Mouse (Mus musculus): ENCODE results near the gene Six2. TPM values are rescaled to one million over a fixed set of nuclear protein-coding genes. Genes with fewer than 3 reads are reported as not detected.
A peak's percentile ranks its signal among the peaks of the same experiment; 100 is the strongest.

Six2 gene
- total and polyA plus RNA-seq, 2 experiments from 2014 or later, result 0.08 to 0.10 TPM

GRCm38 (mm10) chr17:85664618-85665320, 23.3 kb downstream of the Six2 start:
- ATAC-seq (ENCODE audit: insufficient read depth, low read depth), result peak; percentile 81
- Histone ChIP-seq H3K4me3 (ENCODE audit: low read depth, low read length) (peak overlapping the region; percentile 27), H3K4me1 (ENCODE audit: control insufficient read depth, insufficient read depth) (no peaks in the 10 kb centered on the region), H3K36me3 (replicated peaks; ENCODE audit: control insufficient read depth, insufficient read depth, low read length) (no peaks in the 10 kb centered on the region), H3K27me3 (ENCODE audit: control insufficient read depth, insufficient read depth, low read length) (peaks cover 45% of the 10 kb centered on the region), H3K27ac (ENCODE audit: low read depth) (no peak overlapping the region), H3K4me2 (ENCODE audit: low read depth, low read length) (peak overlapping the region; percentile 48), H3K9me3 (replicated peaks; ENCODE audit: control insufficient read depth, low read length) (no peaks in the 10 kb centered on the region), H3K9ac (replicated peaks; ENCODE audit: low read depth, low read length) (no peak overlapping the region)
- 2% methylated on average over 20 of the region's 20 CpGs for WGBS
- peak; percentile 77 for DNase-seq (ENCODE audit: low spot score)
- TF ChIP-seq EP300 (IDR thresholded peaks at IDR 0.05; ENCODE audit: low read depth) (no peak), CTCF (IDR thresholded peaks at IDR 0.05; ENCODE audit: low read depth) (peak; percentile 84)

GRCm38 (mm10) chr17:85664202-85664601, 23.9 kb downstream of the Six2 start:
- H3K9ac ChIP-seq (replicated peaks; ENCODE audit: low read depth, low read length), result no peak overlapping the region
- H3K9me3 ChIP-seq (replicated peaks; ENCODE audit: control insufficient read depth, low read length), result no peaks in the 10 kb centered on the region
- H3K4me2 ChIP-seq (ENCODE audit: low read depth, low read length), result no peak overlapping the region
- ATAC-seq (ENCODE audit: insufficient read depth, low read depth), result no peak
- H3K27me3 ChIP-seq (ENCODE audit: control insufficient read depth, insufficient read depth, low read length), result peaks cover 46% of the 10 kb centered on the region
- WGBS, result 46% methylated on average over 2 of the region's 2 CpGs
- TF ChIP-seq CTCF (IDR thresholded peaks at IDR 0.05; ENCODE audit: low read depth) (no peak), EP300 (IDR thresholded peaks at IDR 0.05; ENCODE audit: low read depth) (no peak)
- no peaks in the 10 kb centered on the region for H3K4me1 ChIP-seq (ENCODE audit: control insufficient read depth, insufficient read depth)
- no peaks in the 10 kb centered on the region for H3K36me3 ChIP-seq (replicated peaks; ENCODE audit: control insufficient read depth, insufficient read depth, low read length)
- no peak overlapping the region for H3K27ac ChIP-seq (ENCODE audit: low read depth)
- H3K4me3 ChIP-seq (ENCODE audit: low read depth, low read length), result no peak overlapping the region
- no peak for DNase-seq (ENCODE audit: low spot score)

- Histone ChIP-seq H3K9ac (replicated peaks; ENCODE audit: low read depth, low read length) (no peak overlapping the region), H3K4me2 (ENCODE audit: low read depth, low read length) (no peak overlapping the region), H3K4me3 (ENCODE audit: low read depth, low read length) (no peak overlapping the region), H3K9me3 (replicated peaks; ENCODE audit: control insufficient read depth, low read length) (no peaks in the 10 kb centered on the region), H3K27me3 (ENCODE audit: control insufficient read depth, insufficient read depth, low read length) (peaks cover 47% of the 10 kb centered on the region), H3K4me1 (ENCODE audit: control insufficient read depth, insufficient read depth) (no peaks in the 10 kb centered on the region), H3K36me3 (replicated peaks; ENCODE audit: control insufficient read depth, insufficient read depth, low read length) (no peaks in the 10 kb centered on the region), H3K27ac (ENCODE audit: low read depth) (no peak overlapping the region)
- ATAC-seq (ENCODE audit: insufficient read depth, low read depth), result no peak
- TF ChIP-seq CTCF (IDR thresholded peaks at IDR 0.05; ENCODE audit: low read depth) (no peak), EP300 (IDR thresholded peaks at IDR 0.05; ENCODE audit: low read depth) (no peak)
- 51% methylated on average over 5 of the region's 5 CpGs for WGBS
- DNase-seq (ENCODE audit: low spot score), result no peak
Measured at GRCm38 (mm10) chr17:85661521-85661920, 26.6 kb downstream of the Six2 start.

- DNase-seq (ENCODE audit: low spot score) (no peak), ATAC-seq (ENCODE audit: insufficient read depth, low read depth) (no peak)
- H3K36me3 ChIP-seq (replicated peaks; ENCODE audit: control insufficient read depth, insufficient read depth, low read length), result no peaks in the 10 kb centered on the region
- H3K4me2 ChIP-seq (ENCODE audit: low read depth, low read length), result no peak overlapping the region
- H3K27ac ChIP-seq (ENCODE audit: low read depth), result no peak overlapping the region
- H3K9me3 ChIP-seq (replicated peaks; ENCODE audit: control insufficient read depth, low read length), result no peaks in the 10 kb centered on the region
- WGBS, result 54% methylated on average over 1 of the region's 1 CpGs
- H3K9ac ChIP-seq (replicated peaks; ENCODE audit: low read depth, low read length), result no peak overlapping the region
- TF ChIP-seq CTCF (IDR thresholded peaks at IDR 0.05; ENCODE audit: low read depth), result no peak
- TF ChIP-seq EP300 (IDR thresholded peaks at IDR 0.05; ENCODE audit: low read depth), result no peak
- H3K4me1 ChIP-seq (ENCODE audit: control insufficient read depth, insufficient read depth), result no peaks in the 10 kb centered on the region
- no peak overlapping the region for H3K4me3 ChIP-seq (ENCODE audit: low read depth, low read length)
- peaks cover 41% of the 10 kb centered on the region for H3K27me3 ChIP-seq (ENCODE audit: control insufficient read depth, insufficient read depth, low read length)
Measured at GRCm38 (mm10) chr17:85660016-85660415, 28.1 kb downstream of the Six2 start.

GRCm38 (mm10) chr17:85645718-85646665, 42.1 kb downstream of the Six2 start:
- WGBS, result 4% methylated on average over 36 of the region's 36 CpGs
- TF ChIP-seq CTCF (IDR thresholded peaks at IDR 0.05; ENCODE audit: low read depth) (peak; percentile 65), EP300 (IDR thresholded peaks at IDR 0.05; ENCODE audit: low read depth) (no peak)
- no peak overlapping the region for H3K9ac ChIP-seq (replicated peaks; ENCODE audit: low read depth, low read length)
- H3K4me2 ChIP-seq (ENCODE audit: low read depth, low read length), result peak overlapping the region; percentile 54
- ATAC-seq (ENCODE audit: insufficient read depth, low read depth) (peak; percentile 68), DNase-seq (ENCODE audit: low spot score) (peak; percentile 29)
- H3K36me3 ChIP-seq (replicated peaks; ENCODE audit: control insufficient read depth, insufficient read depth, low read length), result no peaks in the 10 kb centered on the region
- no peaks in the 10 kb centered on the region for H3K9me3 ChIP-seq (replicated peaks; ENCODE audit: control insufficient read depth, low read length)
- no peak overlapping the region for H3K27ac ChIP-seq (ENCODE audit: low read depth)
- H3K27me3 ChIP-seq (ENCODE audit: control insufficient read depth, insufficient read depth, low read length), result peaks cover 58% of the 10 kb centered on the region
- H3K4me3 ChIP-seq (ENCODE audit: low read depth, low read length), result peak overlapping the region; percentile 30
- no peaks in the 10 kb centered on the region; the same call in 1 of the 2 replicates for H3K4me1 ChIP-seq (ENCODE audit: control insufficient read depth, insufficient read depth)

All from heart, postnatal 0 days (tissue).